Mouse (Mus musculus): ENCODE measurements around the gene Agbl1. TPM values are rescaled to one million over a fixed set of nuclear protein-coding genes. Genes with fewer than 3 reads are reported as not detected.

Agbl1 gene
- polyA plus RNA-seq, 1 experiment from 2014 or later: 0.08 TPM

GRCm38 (mm10) chr7:76889416-76890209 lies 659.9 kb downstream of the Agbl1 start:
- H3K9ac ChIP-seq: no peak overlapping the region
- WGBS: 17% methylated on average over 22 of the region's 22 CpGs
- H3K27ac ChIP-seq: no peak overlapping the region

GRCm38 (mm10) chr7:76904096-76904495 lies 674.4 kb downstream of the Agbl1 start:
- WGBS: 88% methylated on average over 1 of the region's 1 CpGs
- H3K4me1 ChIP-seq: no peaks in the 10 kb centered on the region
- no peaks in the 10 kb centered on the region for H3K9me3 ChIP-seq (replicated peaks)
- no peak overlapping the region for H3K9ac ChIP-seq
- no peak for ATAC-seq (ENCODE audit: low FRiP score)
- H3K27me3 ChIP-seq: no peaks in the 10 kb centered on the region
- no peak overlapping the region for H3K4me2 ChIP-seq (replicated peaks)
- H3K4me3 ChIP-seq: no peak overlapping the region
- H3K36me3 ChIP-seq: no peaks in the 10 kb centered on the region
- H3K27ac ChIP-seq: no peak overlapping the region

More at GRCm38 (mm10) chr7:76889416-76890209, 659.9 kb downstream of the Agbl1 start:
- H3K4me3 ChIP-seq: peak overlapping the region; percentile 19; the same call in 1 of the 2 replicates
- H3K9me3 ChIP-seq (replicated peaks): no peaks in the 10 kb centered on the region
- H3K4me2 ChIP-seq (replicated peaks): peak overlapping the region; percentile 48
- ATAC-seq (ENCODE audit: low FRiP score): peak; percentile 60; the same call in 1 of the 2 replicates
- no peaks in the 10 kb centered on the region for H3K36me3 ChIP-seq
- 0 out of 2 replicates have a peak, but pooled peaks cover 3% of the 10 kb centered on the region for H3K4me1 ChIP-seq
- no peaks in the 10 kb centered on the region for H3K27me3 ChIP-seq

- ATAC-seq (ENCODE audit: low FRiP score): no peak
- no peaks in the 10 kb centered on the region for H3K4me1 ChIP-seq
Measured at GRCm38 (mm10) chr7:76911672-76912071, 682.0 kb downstream of the Agbl1 start.

GRCm38 (mm10) chr7:76918871-76919270 lies 689.2 kb downstream of the Agbl1 start:
- Histone ChIP-seq H3K4me2 (replicated peaks) (no peak overlapping the region), H3K9me3 (replicated peaks) (no peaks in the 10 kb centered on the region), H3K27ac (no peak overlapping the region), H3K4me1 (no peaks in the 10 kb centered on the region), H3K4me3 (no peak overlapping the region), H3K27me3 (no peaks in the 10 kb centered on the region), H3K36me3 (no peaks in the 10 kb centered on the region), H3K9ac (no peak overlapping the region)
- ATAC-seq (ENCODE audit: low FRiP score): no peak

More at GRCm38 (mm10) chr7:76911672-76912071, 682.0 kb downstream of the Agbl1 start:
- Histone ChIP-seq H3K27ac (no peak overlapping the region), H3K4me3 (no peak overlapping the region), H3K9ac (no peak overlapping the region), H3K9me3 (replicated peaks) (no peaks in the 10 kb centered on the region), H3K36me3 (no peaks in the 10 kb centered on the region), H3K27me3 (no peaks in the 10 kb centered on the region), H3K4me2 (replicated peaks) (no peak overlapping the region)
- 86% methylated on average over 5 of the region's 5 CpGs for WGBS

DNA sequence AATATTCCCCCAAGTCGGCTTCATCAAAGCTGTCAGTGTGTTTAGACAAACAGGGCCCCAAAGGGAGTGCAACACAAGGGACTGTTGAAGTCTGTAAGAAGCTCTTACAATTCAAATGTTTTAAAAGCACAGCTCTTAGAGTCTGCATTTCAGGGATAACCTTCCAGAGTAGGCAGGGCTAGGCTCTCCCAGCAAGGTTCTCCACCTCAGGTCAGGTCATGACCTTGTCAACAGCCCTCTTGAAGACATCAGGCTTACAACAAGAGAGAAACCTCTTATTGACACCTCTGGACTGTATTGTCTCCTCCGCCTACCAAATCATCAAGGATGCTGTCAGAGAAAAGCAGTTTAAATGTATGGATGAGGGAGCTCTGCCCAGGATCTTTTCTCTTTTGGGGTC lies 692.0 kb downstream of the Agbl1 start:
- no peak for ATAC-seq (ENCODE audit: low FRiP score)
- WGBS: 42% methylated on average over 2 of the region's 2 CpGs
- Histone ChIP-seq H3K4me2 (replicated peaks) (no peak overlapping the region), H3K4me3 (no peak overlapping the region), H3K36me3 (no peaks in the 10 kb centered on the region), H3K27ac (no peak overlapping the region), H3K4me1 (no peaks in the 10 kb centered on the region), H3K9me3 (replicated peaks) (no peaks in the 10 kb centered on the region), H3K27me3 (no peaks in the 10 kb centered on the region), H3K9ac (no peak overlapping the region)

DNA sequence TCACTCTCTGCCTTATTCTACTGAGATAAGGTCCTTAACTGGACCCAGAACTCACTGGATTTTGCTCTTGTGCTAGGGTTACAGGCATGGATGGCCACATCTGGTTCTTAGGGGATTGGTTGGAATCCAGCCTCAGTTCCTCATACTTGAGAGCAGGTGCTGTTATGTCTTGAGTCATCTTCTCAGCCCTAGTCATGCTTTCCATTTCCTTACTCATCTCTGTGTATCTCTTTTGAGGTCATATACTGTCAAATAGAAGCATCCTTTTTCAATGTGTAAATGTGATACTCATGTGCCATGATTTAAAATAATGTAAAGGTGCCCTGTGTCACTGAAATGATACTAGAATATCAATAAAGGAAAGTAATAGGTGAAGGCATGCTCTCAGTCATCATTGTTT lies 705.5 kb downstream of the Agbl1 start:
- H3K27me3 ChIP-seq: no peaks in the 10 kb centered on the region
- no peaks in the 10 kb centered on the region for H3K36me3 ChIP-seq
- no peak for ATAC-seq (ENCODE audit: low FRiP score)
- H3K9ac ChIP-seq: no peak overlapping the region
- H3K4me2 ChIP-seq (replicated peaks): no peak overlapping the region
- H3K27ac ChIP-seq: no peak overlapping the region
- no peaks in the 10 kb centered on the region for H3K9me3 ChIP-seq (replicated peaks)
- no peak overlapping the region for H3K4me3 ChIP-seq
- no peaks in the 10 kb centered on the region for H3K4me1 ChIP-seq

DNA sequence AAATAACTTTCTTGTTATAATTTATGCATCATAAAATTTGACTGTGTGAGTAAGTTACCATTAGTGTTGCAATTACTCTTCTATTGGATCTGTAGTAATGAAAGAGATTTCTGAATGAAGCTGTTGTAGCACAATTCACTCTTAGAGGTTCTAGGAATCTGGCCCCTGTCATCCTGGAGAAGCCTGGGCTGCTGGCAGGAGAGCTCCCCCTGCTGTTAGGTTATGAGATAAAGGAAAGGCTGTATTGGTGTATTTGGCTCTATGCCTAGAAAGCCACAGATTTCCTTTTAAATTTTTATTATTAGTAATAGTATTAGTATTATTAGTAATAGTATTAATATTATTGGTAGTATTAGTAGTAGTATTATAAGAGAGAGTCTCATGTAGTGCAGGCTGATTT lies 711.8 kb downstream of the Agbl1 start:
- Histone ChIP-seq H3K4me2 (replicated peaks) (no peak overlapping the region), H3K27me3 (no peaks in the 10 kb centered on the region), H3K9ac (no peak overlapping the region), H3K4me1 (peaks cover 4% of the 10 kb centered on the region), H3K27ac (no peak overlapping the region), H3K9me3 (replicated peaks) (no peaks in the 10 kb centered on the region), H3K4me3 (no peak overlapping the region), H3K36me3 (no peaks in the 10 kb centered on the region)
- ATAC-seq (ENCODE audit: low FRiP score): no peak

- Histone ChIP-seq H3K36me3 (no peaks in the 10 kb centered on the region), H3K9ac (no peak overlapping the region), H3K4me3 (no peak overlapping the region), H3K27me3 (no peaks in the 10 kb centered on the region), H3K9me3 (replicated peaks) (no peaks in the 10 kb centered on the region), H3K4me2 (replicated peaks) (no peak overlapping the region), H3K27ac (no peak overlapping the region), H3K4me1 (no peaks in the 10 kb centered on the region)
- peak; percentile 32; the same call in 1 of the 2 replicates for ATAC-seq (ENCODE audit: low FRiP score)
- 14% methylated on average over 3 of the region's 3 CpGs for WGBS
Measured at GRCm38 (mm10) chr7:76971334-76971733, 741.6 kb downstream of the Agbl1 start.

DNA sequence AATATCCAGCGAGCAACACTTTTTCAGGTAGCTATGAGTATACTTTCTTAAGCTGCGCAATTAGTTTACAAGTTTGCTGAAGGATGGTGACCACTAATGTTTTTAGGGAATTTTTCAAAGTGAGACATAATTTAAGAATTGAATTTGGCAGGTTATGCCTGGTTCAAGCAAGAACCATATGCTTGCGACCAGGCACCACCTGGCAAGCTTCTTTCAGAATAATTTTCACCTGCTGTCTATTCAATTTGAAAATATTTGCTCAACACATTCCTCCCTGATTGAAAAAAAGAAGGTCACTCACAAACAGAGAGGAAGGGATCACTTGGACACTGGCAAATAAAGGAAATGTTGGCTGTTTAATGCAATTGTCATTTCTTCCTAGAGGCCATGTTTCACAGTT lies 779.9 kb downstream of the Agbl1 start:
- H3K36me3 ChIP-seq: no peaks in the 10 kb centered on the region
- no peak overlapping the region for H3K27ac ChIP-seq
- H3K27me3 ChIP-seq: no peaks in the 10 kb centered on the region
- H3K9ac ChIP-seq: no peak overlapping the region
- ATAC-seq (ENCODE audit: low FRiP score): no peak
- no peak overlapping the region for H3K4me3 ChIP-seq
- no peak overlapping the region for H3K4me2 ChIP-seq (replicated peaks)
- H3K9me3 ChIP-seq (replicated peaks): no peaks in the 10 kb centered on the region
- H3K4me1 ChIP-seq: no peaks in the 10 kb centered on the region
- 90% methylated on average over 3 of the region's 3 CpGs for WGBS

GRCm38 (mm10) chr7:77029019-77029418 lies 799.3 kb downstream of the Agbl1 start:
- ATAC-seq (ENCODE audit: low FRiP score): no peak
- Histone ChIP-seq H3K36me3 (no peaks in the 10 kb centered on the region), H3K4me3 (no peak overlapping the region), H3K27ac (no peak overlapping the region), H3K27me3 (no peaks in the 10 kb centered on the region), H3K9me3 (replicated peaks) (no peaks in the 10 kb centered on the region), H3K9ac (no peak overlapping the region), H3K4me2 (replicated peaks) (no peak overlapping the region), H3K4me1 (no peaks in the 10 kb centered on the region)

DNA sequence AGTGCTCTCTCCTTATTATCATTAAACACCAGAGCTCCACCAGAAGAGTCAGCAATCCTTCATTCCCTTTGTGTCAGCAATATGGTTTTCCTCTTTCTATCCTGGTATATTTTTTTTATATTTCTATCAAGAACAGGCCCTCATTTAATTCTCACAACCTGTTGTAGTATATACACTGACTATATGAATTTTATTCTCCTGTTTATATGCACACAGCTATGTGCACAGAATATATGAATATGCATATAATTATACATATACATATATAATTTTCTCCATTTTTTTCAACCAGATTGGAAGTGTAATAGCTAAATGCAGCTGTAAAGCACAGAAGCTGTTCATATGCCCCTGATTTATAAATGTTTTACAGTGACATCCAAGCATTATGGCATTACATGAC lies 846.3 kb downstream of the Agbl1 start:
- Histone ChIP-seq H3K27me3 (no peaks in the 10 kb centered on the region), H3K9me3 (replicated peaks) (no peaks in the 10 kb centered on the region), H3K27ac (no peak overlapping the region), H3K4me1 (no peaks in the 10 kb centered on the region), H3K36me3 (no peaks in the 10 kb centered on the region), H3K9ac (no peak overlapping the region), H3K4me3 (no peak overlapping the region), H3K4me2 (replicated peaks) (no peak overlapping the region)
- no peak for ATAC-seq (ENCODE audit: low FRiP score)

- no peak overlapping the region for H3K4me2 ChIP-seq (replicated peaks)
- H3K9me3 ChIP-seq (replicated peaks): no peaks in the 10 kb centered on the region
- 75% methylated on average over 1 of the region's 1 CpGs for WGBS
- no peaks in the 10 kb centered on the region for H3K4me1 ChIP-seq
- no peak overlapping the region for H3K9ac ChIP-seq
- H3K27me3 ChIP-seq: no peaks in the 10 kb centered on the region
- no peak overlapping the region for H3K27ac ChIP-seq
- no peaks in the 10 kb centered on the region for H3K36me3 ChIP-seq
- no peak for ATAC-seq (ENCODE audit: low FRiP score)
- H3K4me3 ChIP-seq: no peak overlapping the region
Measured at GRCm38 (mm10) chr7:77087266-77087665, 857.6 kb downstream of the Agbl1 start.

GRCm38 (mm10) chr7:77095153-77095552 lies 865.5 kb downstream of the Agbl1 start:
- Histone ChIP-seq H3K4me3 (no peak overlapping the region), H3K4me1 (no peaks in the 10 kb centered on the region), H3K27me3 (no peaks in the 10 kb centered on the region), H3K4me2 (replicated peaks) (no peak overlapping the region), H3K9me3 (replicated peaks) (no peaks in the 10 kb centered on the region), H3K9ac (no peak overlapping the region), H3K36me3 (no peaks in the 10 kb centered on the region), H3K27ac (no peak overlapping the region)
- WGBS: 79% methylated on average over 2 of the region's 2 CpGs
- ATAC-seq (ENCODE audit: low FRiP score): no peak

All from hindbrain, embryonic 12.5 days (tissue).